Mouse (Mus musculus): Measurements from ENCODE around the gene Rab40c.
"Not testable (repeated sequence)": the region's sequence is repeated elsewhere in the genome, so short reads cannot be mapped to it uniquely, and the experiment has no call there.

Rab40c gene

DNA sequence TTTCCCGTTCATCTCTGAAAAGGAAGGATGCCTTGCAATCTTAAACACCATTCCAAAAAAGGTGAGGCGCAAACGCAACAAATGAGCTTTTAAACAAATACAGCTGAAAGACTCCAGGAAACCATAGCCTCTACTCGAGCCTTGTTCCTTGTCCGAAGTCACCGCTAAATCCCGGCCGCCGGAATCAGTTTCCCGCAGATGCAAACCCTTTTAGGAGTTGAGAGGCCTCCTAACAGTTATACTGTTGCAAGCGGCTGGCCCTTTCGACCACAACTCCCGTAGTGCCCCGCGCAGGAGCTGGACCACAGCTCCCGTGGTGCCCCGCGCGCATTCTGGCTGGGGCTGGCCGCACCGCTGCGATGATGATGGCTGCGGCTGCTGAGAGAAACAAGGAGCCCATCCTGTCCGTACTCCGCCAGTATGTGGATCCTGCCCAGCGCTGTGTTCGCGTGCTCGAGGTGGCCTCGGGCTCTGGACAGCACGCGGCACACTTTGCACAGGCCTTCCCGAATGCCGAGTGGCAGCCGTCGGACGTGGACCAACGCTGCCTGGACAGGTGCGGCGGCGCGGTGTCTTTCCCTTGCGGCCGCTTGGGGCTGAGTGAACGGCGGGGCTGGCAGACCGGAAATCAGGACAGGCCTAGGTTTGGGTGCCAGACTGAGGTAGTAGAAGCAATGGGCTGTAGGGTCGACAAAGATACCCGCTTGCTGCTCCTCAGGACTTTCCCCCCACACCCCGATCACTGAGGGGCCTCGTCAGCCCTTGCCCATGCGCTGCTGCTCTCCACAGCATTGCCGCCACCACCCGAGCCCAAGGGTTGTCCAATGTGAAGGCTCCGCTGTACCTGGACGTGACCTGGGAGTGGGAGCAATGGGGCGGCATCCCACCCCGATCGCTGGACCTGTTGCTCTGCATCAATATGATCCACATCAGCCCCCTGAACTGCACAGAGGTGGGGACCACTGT is 44.1 kb downstream of the Rab40c start:
- ChIA-PET POLR2A (interaction anchor here in 3 of 4 experiments (0.5 to 5.0 kb wide), 22 partner anchors 8 to 238 kb away, joined by 3 to 37 read pairs (median 4); partner anchors contain the start of genes Stub1 (in 3 of the 3), Jmjd8 (in 2 of the 3), Wdr90 (in 2 of the 3) and Capn15 (in 1 of the 3)), CTCF (interaction anchor here in 3 of 4 experiments (0.6 to 1.9 kb wide), 9 partner anchors 9 to 1334 kb away, joined by 3 to 5 read pairs (median 3); partner anchors contain the start of genes Dusp1 (in 1 of the 3) and Stub1 (in 1 of the 3))

DNA sequence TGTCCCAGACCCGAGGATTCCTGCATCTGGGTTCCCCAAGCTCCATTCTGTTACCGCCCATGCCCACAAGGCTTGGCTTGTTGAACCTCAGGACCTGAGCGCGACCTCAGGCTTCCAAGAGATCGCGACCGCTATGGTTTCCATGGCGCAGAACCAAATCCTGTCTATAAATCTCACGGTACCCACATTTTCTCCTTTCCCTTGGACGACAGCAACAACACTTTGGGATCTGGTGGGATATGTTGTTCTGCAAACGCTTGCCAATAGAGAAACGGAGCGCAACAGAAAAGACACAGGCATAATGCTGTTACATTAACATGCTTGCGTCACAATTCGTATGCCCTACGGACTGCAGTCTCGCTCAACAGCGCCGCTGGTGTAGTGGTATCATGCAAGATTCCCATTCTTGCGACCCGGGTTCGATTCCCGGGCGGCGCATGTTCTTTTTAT is 44.8 kb downstream of the Rab40c start, which contains the start of gene Mettl26:
Gene Mettl26, plus strand, starts transcription at position 354 of the 450 bp plus-strand sequence.
- POLR2A ChIA-PET, result interaction anchor here in 3 of 4 experiments (0.7 to 2.6 kb wide), 27 partner anchors 8 to 304 kb away, joined by 3 to 18 read pairs (median 4); partner anchors contain the start of genes Stub1 (in 3 of the 3), Jmjd8 (in 2 of the 3), Sox8 (in 2 of the 3) and Wdr90 (in 2 of the 3)
- CTCF ChIA-PET, result interaction anchor here in 3 of 4 experiments (0.6 to 1.9 kb wide), 8 partner anchors 9 to 1334 kb away, joined by 3 to 5 read pairs (median 4); partner anchors contain the start of gene Stub1 (in 1 of the 3)

- CTCF ChIA-PET, result interaction anchor here in 3 of 4 experiments (0.6 to 1.9 kb wide), 9 partner anchors 9 to 1335 kb away, joined by 3 to 8 read pairs (median 4); partner anchors contain the start of genes Narfl (in 1 of the 3) and Stub1 (in 1 of the 3)
Observed at GRCm38 (mm10) chr17:25874148-25874720, 45.3 kb downstream of the Rab40c start.

DNA sequence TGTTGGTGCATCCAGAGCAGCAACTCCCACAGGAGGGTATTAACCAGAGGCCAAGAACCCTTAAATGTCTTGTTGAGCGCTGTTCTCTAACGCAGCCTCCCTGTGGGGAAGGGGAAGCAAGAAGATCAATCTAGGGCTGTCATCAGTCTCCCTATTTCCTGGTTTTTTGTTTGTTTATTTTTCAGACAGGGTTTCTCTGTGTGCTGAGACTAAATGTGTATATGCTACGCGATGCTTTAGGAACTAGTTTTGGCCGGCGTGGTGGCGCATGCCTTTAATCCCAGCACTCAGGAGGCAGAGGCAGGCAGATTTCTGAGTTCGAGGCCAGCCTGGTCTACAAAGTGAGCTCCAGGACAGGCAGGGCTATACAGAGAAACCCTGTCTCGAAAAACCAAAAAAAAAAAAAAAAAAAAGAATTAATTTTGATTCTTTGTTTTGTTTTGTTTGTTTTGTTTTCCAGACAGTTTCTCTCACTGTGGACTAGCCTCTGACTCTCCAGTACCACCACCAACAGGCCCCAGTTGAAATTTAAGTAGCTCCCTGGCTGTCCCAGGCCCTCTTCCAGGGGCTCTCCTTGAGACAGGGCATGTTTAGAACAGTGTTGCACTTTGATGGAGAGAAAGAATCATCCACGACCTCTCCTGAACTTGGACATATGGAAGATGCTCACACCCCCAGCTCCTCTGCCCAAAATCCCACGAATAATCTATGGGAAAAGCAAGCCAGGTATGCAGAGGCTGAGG is 46.0 kb downstream of the Rab40c start:
- ChIA-PET POLR2A (interaction anchor here in 3 of 4 experiments (0.6 to 2.6 kb wide), 18 partner anchors 9 to 303 kb away, joined by 3 to 18 read pairs (median 3); partner anchors contain the start of genes Sox8 (in 2 of the 3), Stub1 (in 2 of the 3), Wdr90 (in 2 of the 3) and Chtf18 (in 1 of the 3)), CTCF (interaction anchor here in 3 of 4 experiments (0.7 to 1.8 kb wide), 8 partner anchors 10 to 667 kb away, joined by 3 to 8 read pairs (median 4); partner anchors contain the start of gene Narfl (in 1 of the 3))

More at GRCm38 (mm10) chr17:25874148-25874720, 45.3 kb downstream of the Rab40c start:
- POLR2A ChIA-PET, result interaction anchor here in 3 of 4 experiments (0.7 to 2.6 kb wide), 25 partner anchors 8 to 304 kb away, joined by 3 to 18 read pairs (median 4); partner anchors contain the start of genes Stub1 (in 3 of the 3), Sox8 (in 2 of the 3), Wdr90 (in 2 of the 3) and Chtf18 (in 1 of the 3)

GRCm38 (mm10) chr17:25872676-25873075 is 46.9 kb downstream of the Rab40c start:
- ChIA-PET CTCF (interaction anchor here in 1 of 4 experiments (1.8 kb wide), 1 partner anchor 139 kb away, joined by 4 read pairs; no protein-coding TSS in a partner anchor), POLR2A (interaction anchor here in 1 of 4 experiments (0.5 kb wide), 1 partner anchor 366 kb away, joined by 3 read pairs; no protein-coding TSS in a partner anchor)

- CTCF ChIA-PET, result not testable (repeated sequence)
- POLR2A ChIA-PET, result interaction anchor here in 3 of 4 experiments (1.1 to 1.6 kb wide), 5 partner anchors 7 to 39 kb away, joined by 3 to 6 read pairs (median 4); partner anchors contain the start of genes Stub1 (in 1 of the 3) and Wdr90 (in 1 of the 3)
Observed at GRCm38 (mm10) chr17:25871566-25871965, 48.0 kb downstream of the Rab40c start.

GRCm38 (mm10) chr17:25869954-25870353 is 49.6 kb downstream of the Rab40c start:
- CTCF ChIA-PET, result interaction anchor here in 1 of 4 experiments (1.4 kb wide), 1 partner anchor 9 kb away, joined by 4 read pairs; no protein-coding TSS in a partner anchor

DNA sequence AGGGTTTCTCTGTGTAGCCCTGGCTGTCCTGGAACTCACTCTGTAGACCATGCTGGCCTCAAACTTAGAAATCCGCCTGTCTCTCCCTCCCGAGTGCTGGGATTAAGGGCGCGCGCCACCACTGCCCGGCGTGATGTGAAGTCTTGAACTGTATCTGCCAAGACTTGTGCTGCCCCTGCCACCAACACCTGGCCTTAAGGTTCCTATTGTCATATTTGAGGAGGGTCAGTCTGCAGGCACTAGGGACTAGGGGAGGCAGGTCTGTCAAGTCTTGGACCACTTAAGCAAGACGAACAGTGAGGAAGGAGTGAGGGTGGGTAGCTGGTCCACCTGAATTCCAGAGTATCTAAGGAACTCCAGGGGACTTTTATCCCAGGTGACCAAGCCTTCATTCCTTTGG is 50.0 kb downstream of the Rab40c start:
- ChIA-PET CTCF (interaction anchor here (0.6 to 1.6 kb wide), 6 partner anchors 10 to 1177 kb away, joined by 3 to 6 read pairs (median 4); partner anchors contain the start of gene Wfikkn1 (in 1 of the 4)), POLR2A (interaction anchor here (0.8 to 4.5 kb wide), 18 partner anchors 9 to 113 kb away, joined by 3 to 45 read pairs (median 6); partner anchors contain the start of genes Stub1 (in 3 of the 4), Wfikkn1 (in 3 of the 4), Rhbdl1 (in 1 of the 4) and Rhot2 (in 1 of the 4))

More at GRCm38 (mm10) chr17:25869954-25870353, 49.6 kb downstream of the Rab40c start:
- POLR2A ChIA-PET, result interaction anchor here in 3 of 4 experiments (1.3 to 4.5 kb wide), 8 partner anchors 8 to 51 kb away, joined by 3 to 41 read pairs (median 8); partner anchors contain the start of genes Stub1 (in 3 of the 3) and Wfikkn1 (in 1 of the 3)

DNA sequence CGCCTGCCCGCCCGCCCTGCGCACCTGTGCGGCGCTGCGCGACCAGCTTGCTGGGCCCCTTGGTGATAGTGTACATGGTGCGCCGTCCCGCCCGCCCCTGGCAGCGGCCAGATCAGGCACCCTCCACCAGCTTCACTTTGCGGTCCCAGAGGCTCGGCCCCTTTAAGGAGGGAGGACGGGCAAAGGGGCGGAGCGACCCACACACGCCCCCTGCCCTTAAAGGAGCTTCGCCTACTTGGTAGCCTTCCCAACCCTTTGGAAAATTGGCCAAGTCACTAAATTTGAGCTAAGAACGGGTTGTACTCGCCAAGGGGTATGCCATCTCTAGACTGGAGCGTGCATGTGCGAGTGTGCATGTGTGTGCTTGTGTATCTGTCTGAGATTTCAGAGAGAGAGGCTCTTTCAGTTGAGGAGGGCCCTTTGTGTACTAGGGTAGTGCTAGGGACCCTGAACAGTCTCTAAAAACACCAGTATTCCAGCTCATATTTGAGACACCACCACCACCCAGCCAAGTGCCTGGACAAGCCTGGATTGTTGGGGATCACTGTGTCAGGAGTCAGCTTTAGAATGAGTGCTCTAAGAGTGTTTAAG is 50.8 kb downstream of the Rab40c start, which contains the start of gene Mcrip2:
Gene Mcrip2, minus strand, starts transcription at position 164 of the 591 bp plus-strand sequence.
- ChIA-PET CTCF (interaction anchor here (0.6 to 2.2 kb wide), 19 partner anchors 10 to 1179 kb away, joined by 3 to 21 read pairs (median 4); partner anchors contain the start of genes Wfikkn1 (in 2 of the 4), Rhot2 (in 1 of the 4), Sox8 (in 1 of the 4) and Stub1 (in 1 of the 4)), POLR2A (interaction anchor here (0.6 to 4.5 kb wide), 53 partner anchors 9 to 752 kb away, joined by 3 to 45 read pairs (median 4); partner anchors contain the start of genes Wfikkn1 (in 4 of the 4), Rhbdl1 (in 3 of the 4), Rhot2 (in 3 of the 4) and Stub1 (in 3 of the 4))

DNA sequence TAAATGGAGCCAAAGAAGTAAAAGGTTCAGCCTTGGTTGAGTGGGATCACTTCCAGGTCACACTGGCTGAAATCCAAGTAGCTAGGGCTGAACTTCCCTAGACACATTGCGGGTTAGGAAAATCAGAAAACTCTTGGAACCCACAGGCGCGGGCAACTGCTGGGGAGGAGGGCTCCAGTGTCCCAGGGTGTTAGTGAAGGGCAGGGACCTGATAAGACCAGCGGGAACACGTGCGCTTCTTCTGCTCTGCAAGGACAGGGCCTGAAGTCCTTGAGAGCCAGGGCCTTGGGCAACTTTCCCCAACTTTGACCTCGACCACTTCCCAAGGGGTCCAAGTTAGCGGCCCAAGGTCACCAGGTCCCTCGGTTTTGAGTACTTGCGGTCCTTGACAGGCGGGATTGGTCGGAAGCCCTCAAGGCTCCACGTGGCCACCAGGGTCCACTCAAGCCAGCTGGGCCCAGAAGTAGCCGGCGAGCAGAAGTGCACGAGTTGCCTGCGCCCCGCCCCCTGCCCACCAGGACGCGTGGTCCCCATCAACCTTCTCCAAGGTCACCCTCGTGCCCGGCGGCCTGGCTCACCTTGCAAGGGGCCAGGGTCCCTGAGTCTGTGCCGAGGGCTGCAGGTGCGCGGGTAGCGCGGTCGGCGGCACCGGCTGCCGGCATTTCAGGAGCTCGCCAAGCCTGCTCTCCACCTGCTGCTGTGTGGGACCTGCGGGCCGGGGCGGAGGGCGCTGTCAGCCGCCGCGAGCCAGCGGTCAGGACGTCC is 51.5 kb downstream of the Rab40c start:
- ChIA-PET POLR2A (interaction anchor here (0.6 to 4.5 kb wide), 57 partner anchors 8 to 751 kb away, joined by 3 to 45 read pairs (median 4); partner anchors contain the start of genes Wfikkn1 (in 4 of the 4), Rhot2 (in 3 of the 4), Stub1 (in 3 of the 4) and Rhbdl1 (in 2 of the 4)), CTCF (interaction anchor here (0.6 to 2.2 kb wide), 18 partner anchors 11 to 1180 kb away, joined by 3 to 21 read pairs (median 4); partner anchors contain the start of genes Wfikkn1 (in 2 of the 4), Rhot2 (in 1 of the 4), Sox8 (in 1 of the 4) and Stub1 (in 1 of the 4))

- CTCF ChIA-PET, result interaction anchor here in 2 of 4 experiments (0.7 to 2.2 kb wide), 4 partner anchors 11 to 28 kb away, joined by 4 to 21 read pairs (median 8); partner anchors contain the start of gene Rhot2 (in 1 of the 2)
- POLR2A ChIA-PET, result interaction anchor here (0.6 to 4.5 kb wide), 28 partner anchors 9 to 297 kb away, joined by 3 to 45 read pairs (median 6); partner anchors contain the start of genes Stub1 (in 3 of the 4), Rhbdl1 (in 2 of the 4), Rhot2 (in 2 of the 4) and Wdr24 (in 2 of the 4)
Observed at GRCm38 (mm10) chr17:25867509-25867835, 52.1 kb downstream of the Rab40c start.

DNA sequence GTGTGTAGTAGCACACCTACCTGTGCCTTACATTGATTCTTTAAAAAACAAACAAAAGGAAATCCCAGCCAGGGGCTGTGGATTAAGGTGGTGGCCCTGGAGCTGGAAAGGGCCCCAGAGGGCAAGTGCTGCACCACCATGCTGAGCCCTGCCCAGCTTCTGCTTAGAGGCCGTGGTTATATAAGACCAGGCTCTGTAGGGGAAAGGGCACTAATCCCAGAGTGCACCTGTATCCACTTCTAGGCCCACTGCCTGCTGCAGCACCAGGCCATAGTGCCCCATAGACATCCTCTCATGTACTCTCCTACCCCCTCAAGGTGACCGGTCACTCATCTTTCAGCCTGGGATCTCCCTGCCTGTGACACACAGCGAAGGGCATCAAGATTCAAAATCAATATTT is 53.4 kb downstream of the Rab40c start:
- POLR2A ChIA-PET, result interaction anchor here in 2 of 4 experiments (0.7 to 4.5 kb wide), 6 partner anchors 9 to 33 kb away, joined by 3 to 45 read pairs (median 6); partner anchors contain the start of genes Wfikkn1 (in 2 of the 2), Mettl26 (in 1 of the 2), Rhot2 (in 1 of the 2) and Stub1 (in 1 of the 2)
- CTCF ChIA-PET, result no interaction called here

DNA sequence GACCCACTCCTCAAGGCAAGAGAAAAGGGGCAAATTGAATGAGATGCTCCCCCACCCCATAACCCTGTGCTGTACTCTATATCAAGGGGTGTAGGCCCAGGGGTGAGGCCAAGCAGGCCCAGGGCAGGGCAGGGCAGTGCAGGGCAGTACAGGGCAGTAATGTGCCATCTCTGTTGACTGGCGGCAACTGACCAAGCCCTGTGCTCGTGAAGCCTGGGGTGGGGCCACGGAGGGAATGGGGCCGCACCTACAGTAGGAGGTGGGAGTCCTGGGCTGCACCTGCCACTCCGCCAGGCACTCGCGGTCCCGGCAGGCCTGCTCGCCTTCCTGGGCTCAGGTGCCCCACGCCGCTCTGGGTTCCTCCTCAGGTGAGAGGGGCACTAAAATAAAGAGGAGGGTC is 54.2 kb downstream of the Rab40c start:
- CTCF ChIA-PET, result no interaction called here
- POLR2A ChIA-PET, result interaction anchor here in 2 of 4 experiments (1.0 to 1.6 kb wide), 2 partner anchors 9 kb away, joined by 3 to 9 read pairs; partner anchors contain the start of gene Mettl26 (in 1 of the 2)

DNA sequence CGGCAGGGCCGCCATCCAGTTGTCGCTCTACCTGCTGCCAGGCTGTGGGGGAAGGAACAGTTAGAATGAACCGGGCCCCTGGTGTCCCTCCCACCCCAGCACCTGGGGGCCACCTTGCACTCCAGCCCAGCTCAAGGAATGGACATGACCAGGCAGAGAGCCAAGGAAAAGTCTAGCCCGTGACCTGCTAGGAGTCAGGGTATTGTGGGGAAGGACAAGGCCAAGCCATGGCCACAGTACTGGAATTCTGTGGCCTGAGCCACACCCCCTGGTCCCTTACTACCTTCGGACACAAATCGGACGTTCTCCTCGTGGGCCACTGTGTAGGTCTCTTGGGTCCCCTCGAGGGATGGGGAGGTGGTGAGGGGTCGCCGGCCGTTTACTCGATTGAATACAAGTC is 55.2 kb downstream of the Rab40c start:
- CTCF ChIA-PET, result interaction anchor here in 2 of 4 experiments (0.6 kb wide), 2 partner anchors 15 to 551 kb away, joined by 3 to 5 read pairs; no protein-coding TSS in a partner anchor
- POLR2A ChIA-PET, result interaction anchor here in 3 of 4 experiments (0.5 to 1.6 kb wide), 7 partner anchors 10 to 90 kb away, joined by 3 to 9 read pairs (median 4); partner anchors contain the start of genes Mettl26 (in 1 of the 3), Rhbdl1 (in 1 of the 3) and Rhot2 (in 1 of the 3)

Data from embryonic stem cell, embryonic (primary cell).